Mouse (Mus musculus) olfactory bulb, adult 2 months (tissue): ENCODE measurements around the gene Ptprk. TPM values are rescaled to one million over a fixed set of nuclear protein-coding genes. Genes with fewer than 3 reads are reported as not detected.

Experiments used
- H3K27ac ChIP-seq: fragments of 200-500 bp; 2 replicates; pipeline ENCODE4 v1.5.1; 2012; ENCODE audit warnings: low read depth, low read length; ENCODE audit not compliant: insufficient read depth
- H3K4me1 ChIP-seq: fragments of 200-500 bp; 2 replicates; pipeline ENCODE4 v1.6.1; 2012; ENCODE audit warnings: low read length; ENCODE audit not compliant: control insufficient read depth, insufficient read depth
- H3K4me3 ChIP-seq: fragments of 200-500 bp; 2 replicates; pipeline ENCODE4 v1.5.1; 2012; ENCODE audit warnings: mild to moderate bottlenecking, low read depth, low read length, moderate library complexity; ENCODE audit not compliant: insufficient read depth
- CTCF ChIP-seq: fragments of 200-500 bp; IDR thresholded peaks from 2 replicates; pipeline ENCODE4 v1.5.1; 2012; ENCODE audit warnings: low read depth, mild to moderate bottlenecking, low read length, moderate library complexity; ENCODE audit not compliant: insufficient read depth
- POLR2A ChIP-seq: fragments of 200-500 bp; IDR thresholded peaks from 2 replicates; pipeline ENCODE4 v1.6.1; 2012; ENCODE audit warnings: mild to moderate bottlenecking, low read depth, low read length, moderate library complexity; ENCODE audit not compliant: insufficient read depth
- WGBS: fragments of 180-500 bp; shearing (Covaris S2); methylation state at CpG from one replicate; pipeline ENCODE4 v1.1.7; 2018; 5-methylcytosine and 5-hydroxymethylcytosine counted together
- polyA plus RNA-seq: library from polyadenylated mRNA; stranded (reverse); fragments of >200 nt; gene quantifications from 2 replicates; pipeline ENCODE4 v1.2.4, GENCODE M21; 2012; ENCODE audit warnings: low replicate concordance; ENCODE audit not compliant: missing spikeins, insufficient read depth, insufficient read length

Gene Ptprk
- polyA plus RNA-seq, 1 experiment: not detected

GRCm38 (mm10) chr10:28076036-28076855 lies 1.6 kb downstream of the Ptprk start:
- H3K27ac ChIP-seq: 0 out of 2 replicates have a peak overlapping the region, but pooled peaks have one; percentile 12
- WGBS: 4% methylated on average over 30 of the region's 30 CpGs

DNA sequence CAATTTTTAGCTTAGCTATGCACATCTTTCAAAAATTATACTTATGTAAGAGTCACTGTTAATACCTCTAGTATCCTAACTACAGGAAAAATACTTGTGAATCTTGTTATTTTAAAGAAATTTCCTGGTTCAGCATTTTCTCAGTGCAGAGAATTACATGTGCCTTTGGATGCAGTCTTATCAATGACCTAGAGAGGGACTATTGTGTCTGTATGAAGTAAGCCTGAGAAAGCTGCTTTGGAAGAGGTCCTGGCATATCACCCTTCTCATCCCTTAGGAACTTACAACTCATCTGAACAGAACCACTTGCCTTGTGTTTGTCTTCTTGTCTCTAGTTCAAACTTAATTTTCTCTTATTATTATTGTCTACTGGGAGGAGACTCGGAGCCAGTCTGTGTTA lies 3.6 kb downstream of the Ptprk start:
- 84% methylated on average over 1 of the region's 1 CpGs for WGBS
- Histone ChIP-seq H3K4me1 (0 out of 2 replicates have a peak, but pooled peaks cover 5% of the 10 kb centered on the region), H3K4me3 (no peak overlapping the region), H3K27ac (no peak overlapping the region)
- TF ChIP-seq CTCF: no peak
- no peak for TF ChIP-seq POLR2A

More at GRCm38 (mm10) chr10:28076036-28076855, 1.6 kb downstream of the Ptprk start:
- TF ChIP-seq POLR2A (no peak), CTCF (no peak)
- Histone ChIP-seq H3K4me3 (peak overlapping the region; percentile 74), H3K4me1 (0 out of 2 replicates have a peak, but pooled peaks cover 5% of the 10 kb centered on the region)

- no peaks in the 10 kb centered on the region for H3K4me1 ChIP-seq
- WGBS: 96% methylated on average over 2 of the region's 2 CpGs
Measured at GRCm38 (mm10) chr10:28081221-28081620, 6.6 kb downstream of the Ptprk start.

GRCm38 (mm10) chr10:28083183-28083582 lies 8.6 kb downstream of the Ptprk start:
- WGBS: 74% methylated on average over 2 of the region's 2 CpGs
- H3K27ac ChIP-seq: no peak overlapping the region
- H3K4me3 ChIP-seq: no peak overlapping the region
- TF ChIP-seq CTCF: no peak
- TF ChIP-seq POLR2A: no peak
- H3K4me1 ChIP-seq: no peaks in the 10 kb centered on the region

More at GRCm38 (mm10) chr10:28081221-28081620, 6.6 kb downstream of the Ptprk start:
- TF ChIP-seq POLR2A: no peak
- no peak for TF ChIP-seq CTCF
- H3K27ac ChIP-seq: no peak overlapping the region
- no peak overlapping the region for H3K4me3 ChIP-seq

DNA sequence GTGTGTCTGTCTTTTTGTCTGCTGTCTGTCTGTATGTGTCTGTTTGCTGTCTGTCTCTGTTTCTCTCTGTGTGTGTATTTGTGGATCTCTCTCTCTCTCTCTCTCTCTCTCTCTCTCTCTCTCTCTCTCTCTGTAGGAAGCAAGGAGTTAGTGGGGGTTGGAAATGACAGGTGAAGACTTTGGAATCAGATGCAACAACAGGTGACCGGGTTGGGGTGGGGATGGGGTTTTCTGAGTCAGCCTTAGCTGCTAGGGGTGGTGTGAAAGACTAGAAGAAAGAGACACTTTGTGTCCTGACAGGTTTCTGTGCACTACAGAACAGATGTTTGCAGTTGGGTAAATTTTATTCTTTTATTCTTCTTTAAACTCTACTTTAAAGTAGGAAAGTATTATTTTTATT lies 9.0 kb downstream of the Ptprk start:
- TF ChIP-seq CTCF (no peak), POLR2A (no peak)
- no peak overlapping the region for H3K4me3 ChIP-seq
- WGBS: 89% methylated on average over 1 of the region's 1 CpGs

GRCm38 (mm10) chr10:28087341-28087740 lies 12.7 kb downstream of the Ptprk start:
- no peak overlapping the region for H3K27ac ChIP-seq
- H3K4me1 ChIP-seq: no peaks in the 10 kb centered on the region
- no peak overlapping the region for H3K4me3 ChIP-seq
- no peak for TF ChIP-seq POLR2A
- TF ChIP-seq CTCF: no peak
- WGBS: 86% methylated on average over 6 of the region's 6 CpGs

More for the DNA sequence above, 9.0 kb downstream of the Ptprk start:
- H3K4me1 ChIP-seq: no peaks in the 10 kb centered on the region
- no peak overlapping the region for H3K27ac ChIP-seq

DNA sequence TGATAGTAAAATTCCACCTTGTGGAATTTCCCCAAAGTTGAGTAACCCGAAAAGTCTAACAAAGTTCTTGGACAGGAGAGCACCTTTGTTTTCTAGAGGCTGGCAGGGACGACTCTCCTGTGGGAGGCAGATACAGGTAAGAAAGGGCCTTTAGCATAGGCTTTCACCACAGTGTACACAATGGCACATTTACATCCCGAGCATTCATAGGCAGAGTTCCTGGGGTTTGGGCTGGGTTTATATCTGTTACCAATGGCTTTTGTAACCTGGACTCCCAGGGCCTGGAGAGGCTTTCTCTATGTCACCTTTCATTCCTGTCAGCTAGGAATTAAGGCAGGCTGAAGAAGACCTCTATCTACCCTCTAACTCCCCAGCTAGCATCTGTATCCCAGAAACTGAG lies 13.1 kb downstream of the Ptprk start:
- no peak overlapping the region for H3K27ac ChIP-seq
- H3K4me1 ChIP-seq: no peaks in the 10 kb centered on the region
- H3K4me3 ChIP-seq: no peak overlapping the region
- TF ChIP-seq CTCF: no peak
- TF ChIP-seq POLR2A: no peak
- WGBS: 92% methylated on average over 3 of the region's 3 CpGs

- Histone ChIP-seq H3K4me1 (peaks cover 2% of the 10 kb centered on the region; the same call in 1 of the 2 replicates), H3K27ac (no peak overlapping the region), H3K4me3 (no peak overlapping the region)
- no peak for TF ChIP-seq POLR2A
- TF ChIP-seq CTCF: no peak
Measured at GRCm38 (mm10) chr10:28096007-28096406, 21.4 kb downstream of the Ptprk start.

- WGBS: 47% methylated on average over 7 of the region's 7 CpGs
Measured at GRCm38 (mm10) chr10:28097637-28098036, 23.0 kb downstream of the Ptprk start.

More at GRCm38 (mm10) chr10:28097637-28098036, 23.0 kb downstream of the Ptprk start:
- TF ChIP-seq CTCF (no peak), POLR2A (no peak)
- Histone ChIP-seq H3K4me1 (peaks cover 2% of the 10 kb centered on the region; the same call in 1 of the 2 replicates), H3K4me3 (no peak overlapping the region), H3K27ac (no peak overlapping the region)
